Mouse (Mus musculus): ENCODE measurements around the gene Dynlt1f. TPM values are rescaled to one million over a fixed set of nuclear protein-coding genes. Genes with fewer than 3 reads are reported as not detected.
"Not testable (repeated sequence)": the region's sequence is repeated elsewhere in the genome, so short reads cannot be mapped to it uniquely, and the experiment has no call there.

Dynlt1f gene
- polyA plus RNA-seq, 1 experiment from 2014 or later, result 317 TPM

GRCm38 (mm10) chr17:6662840-6663239 is 7.1 kb upstream of the Dynlt1f start:
- DNase-seq (ENCODE audit: low spot score), result peak; percentile 20

DNA sequence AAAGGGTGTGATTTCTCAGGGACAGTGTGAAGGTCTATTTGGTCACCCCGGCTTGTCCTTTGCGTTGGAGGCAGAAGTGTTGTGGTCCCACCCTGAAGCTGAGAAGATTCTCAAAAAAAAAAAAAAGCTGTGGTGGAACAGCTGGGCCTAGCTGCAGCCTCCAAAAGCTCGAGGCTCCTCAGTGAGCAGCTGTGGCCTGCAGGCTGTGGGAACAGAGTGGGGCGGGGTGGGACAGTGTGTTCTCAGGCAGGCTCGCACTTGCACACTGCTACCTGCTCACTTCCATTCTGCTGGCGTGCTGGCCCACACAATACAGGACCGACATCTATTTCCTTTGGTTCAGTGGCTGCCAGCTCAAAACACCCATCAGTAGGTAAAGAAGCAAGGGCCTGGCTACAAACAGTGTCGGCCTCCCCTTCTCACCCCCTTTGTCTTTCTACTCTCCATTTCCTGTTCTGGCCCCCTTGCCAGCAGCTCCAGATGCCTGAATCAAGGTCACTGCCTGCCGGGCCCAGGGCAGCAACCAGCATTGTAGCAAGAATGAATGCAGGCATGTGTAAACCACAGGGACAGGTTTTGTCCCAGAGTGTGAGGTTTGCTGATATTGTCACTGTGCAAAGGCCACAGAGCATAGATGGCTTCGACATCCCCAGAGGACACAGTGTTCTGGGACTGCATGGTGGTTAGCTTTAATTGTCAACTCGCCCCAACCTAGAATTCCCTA is 5.6 kb upstream of the Dynlt1f start:
- peak; percentile 85 for DNase-seq (ENCODE audit: low spot score)

DNA sequence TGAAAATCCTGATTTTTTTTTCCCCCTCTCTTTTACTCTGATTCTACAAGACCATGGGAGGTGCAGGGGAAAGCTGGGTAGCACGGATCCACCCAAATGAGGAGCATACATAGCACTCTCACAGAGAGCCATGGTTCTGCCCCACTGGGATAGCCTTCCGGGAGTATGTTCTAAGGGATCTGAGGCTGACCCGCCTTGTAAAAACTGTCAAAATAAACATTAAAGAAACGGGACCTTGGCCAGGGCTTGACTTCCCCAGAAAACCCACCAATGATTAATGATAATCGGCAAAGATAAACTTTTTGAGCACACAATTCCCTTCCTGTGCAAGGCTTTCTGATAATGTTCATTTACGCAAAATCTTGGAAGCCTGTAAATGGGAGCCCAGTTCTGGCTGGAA is 4.9 kb upstream of the Dynlt1f start:
- not testable (repeated sequence) for DNase-seq (ENCODE audit: low spot score)

- not testable (repeated sequence) for DNase-seq (ENCODE audit: low spot score)
These were observed 3.1 kb upstream of the Dynlt1f start, which contains the start of gene Sytl3 for GRCm38 (mm10) chr17:6658801-6659200. Gene Sytl3, plus strand, starts transcription at chr17:6659093.

DNA sequence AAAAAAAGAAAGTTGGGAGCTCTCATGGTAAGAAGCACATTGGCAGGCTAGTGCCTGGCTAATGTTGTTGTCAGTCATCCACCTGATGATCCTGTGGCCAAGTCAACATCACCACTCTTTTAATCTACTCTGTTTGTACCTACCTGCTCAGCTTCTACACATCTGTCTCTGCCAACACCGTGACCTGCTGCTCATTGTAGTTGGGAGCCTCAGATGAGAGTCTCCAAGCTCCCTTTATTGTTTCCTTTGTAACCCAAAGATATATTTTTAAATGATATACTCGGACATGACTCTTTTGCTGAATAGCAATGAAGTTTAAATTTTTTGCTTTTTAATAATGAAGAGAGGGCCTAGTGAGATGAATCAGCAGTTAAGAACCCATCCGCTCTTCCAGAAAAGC is 771 bp upstream of the Dynlt1f start:
- not testable (repeated sequence) for DNase-seq (ENCODE audit: low spot score)

DNA sequence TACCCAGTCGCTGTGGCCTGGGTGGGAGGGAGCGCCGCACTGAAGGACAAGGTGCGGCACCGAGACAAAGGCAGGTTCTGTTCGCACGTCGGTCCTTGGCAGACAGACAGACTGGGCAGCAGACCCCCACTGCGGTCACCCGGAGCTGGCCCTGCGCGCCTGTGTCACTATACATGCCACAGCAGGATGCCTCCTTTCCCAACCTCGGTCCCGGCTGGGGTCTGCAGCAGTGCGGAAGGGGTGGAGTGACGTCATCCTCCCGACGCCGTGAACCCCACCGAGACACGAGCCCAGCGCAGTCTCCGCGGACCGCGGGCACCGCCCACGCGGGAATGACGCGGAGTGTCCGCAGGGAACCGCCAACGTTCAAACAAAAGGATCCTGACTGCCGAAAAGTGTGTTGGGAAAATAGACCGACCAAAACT is 601 bp downstream of the Dynlt1f start:
- DNase-seq (ENCODE audit: low spot score), result peak; percentile 86

- DNase-seq (ENCODE audit: low spot score), result peak; percentile 59
These were observed 2.3 kb downstream of the Dynlt1f start for GRCm38 (mm10) chr17:6653341-6653946.

DNA sequence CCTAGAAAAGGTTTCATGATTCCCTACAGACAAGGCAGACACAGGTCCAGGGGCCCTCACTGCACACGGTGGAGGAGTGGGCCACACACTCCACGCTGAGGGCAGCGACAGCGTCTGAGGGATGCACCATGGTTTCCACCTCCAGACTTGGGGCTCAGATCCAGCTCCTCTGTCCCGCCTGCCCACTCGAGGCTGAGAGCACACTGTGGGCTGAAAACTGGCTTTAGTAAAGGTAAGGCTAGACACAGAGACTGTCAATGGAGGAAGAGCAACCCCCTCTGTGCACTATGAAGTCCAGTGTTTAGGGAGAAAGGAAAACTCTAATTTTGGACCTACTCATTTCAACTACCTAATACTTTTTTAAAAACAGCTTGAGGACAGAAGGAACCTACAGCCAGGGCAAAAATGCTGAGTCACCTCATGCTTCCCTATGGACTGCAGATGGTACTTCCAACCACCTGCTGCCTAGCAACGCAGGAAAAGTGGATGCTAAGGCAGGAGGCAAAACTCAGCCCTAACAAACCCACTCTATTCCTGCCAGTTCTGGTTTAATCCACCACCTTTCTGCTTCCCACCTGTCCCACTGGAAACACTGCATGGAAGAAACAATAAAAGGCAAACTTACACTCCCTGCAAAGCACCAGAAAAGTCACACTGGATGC is 4.7 kb downstream of the Dynlt1f start:
- not testable (repeated sequence) for DNase-seq (ENCODE audit: low spot score)

DNA sequence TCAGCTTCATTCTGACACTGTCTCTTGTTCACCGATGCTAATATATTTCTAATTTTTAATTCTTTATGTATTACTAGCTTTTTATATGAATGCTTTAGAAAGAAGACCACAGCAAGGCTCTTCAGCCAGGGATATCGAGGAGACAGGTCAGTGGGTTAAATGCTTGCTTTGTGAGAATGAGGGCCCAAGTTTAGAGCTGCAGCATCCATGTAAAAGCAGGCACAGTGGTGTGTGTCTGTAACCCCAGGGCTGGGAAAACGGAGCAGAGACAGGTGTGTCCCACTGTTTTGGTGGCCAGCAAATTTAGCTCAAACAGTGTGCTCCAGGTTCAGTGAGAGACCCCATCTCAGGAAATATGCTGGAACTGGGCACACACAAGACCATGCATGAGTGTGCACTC is 8.2 kb downstream of the Dynlt1f start:
- not testable (repeated sequence) for DNase-seq (ENCODE audit: low spot score)

- not testable (repeated sequence) for DNase-seq (ENCODE audit: low spot score)
These were observed 8.9 kb downstream of the Dynlt1f start for GRCm38 (mm10) chr17:6646841-6647240.

DNA sequence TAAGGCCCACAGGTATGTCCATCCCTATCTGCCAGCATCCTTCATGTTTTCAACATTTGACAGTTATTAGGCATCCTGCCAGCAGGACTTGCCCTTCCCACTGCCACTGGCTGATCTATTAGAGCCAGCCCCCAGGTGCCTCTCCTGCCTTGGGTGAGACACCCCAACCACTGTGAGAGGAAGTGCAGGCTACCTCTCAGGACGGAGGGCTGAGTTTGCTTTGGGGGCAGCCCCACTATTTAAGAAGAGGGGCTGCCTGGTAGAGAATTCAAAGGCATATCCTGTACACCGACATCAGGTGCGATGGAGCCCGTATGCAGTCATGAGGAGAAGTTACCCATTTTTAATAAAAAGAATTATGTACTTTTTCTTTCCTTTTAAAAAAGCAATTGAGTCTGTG is 10.0 kb downstream of the Dynlt1f start:
- not testable (repeated sequence) for DNase-seq (ENCODE audit: low spot score)

- DNase-seq (ENCODE audit: low spot score), result not testable (repeated sequence)
These were observed 11.0 kb downstream of the Dynlt1f start for GRCm38 (mm10) chr17:6644673-6645072.

- DNase-seq (ENCODE audit: low spot score), result not testable (repeated sequence)
These were observed 11.5 kb downstream of the Dynlt1f start for GRCm38 (mm10) chr17:6644210-6644609.

- DNase-seq (ENCODE audit: low spot score), result not testable (repeated sequence)
These were observed 14.8 kb downstream of the Dynlt1f start for GRCm38 (mm10) chr17:6640771-6641429.

GRCm38 (mm10) chr17:6640044-6640637 is 15.6 kb downstream of the Dynlt1f start:
- not testable (repeated sequence) for DNase-seq (ENCODE audit: low spot score)

- not testable (repeated sequence) for DNase-seq (ENCODE audit: low spot score)
These were observed 16.2 kb downstream of the Dynlt1f start for GRCm38 (mm10) chr17:6639486-6639885.

DNA sequence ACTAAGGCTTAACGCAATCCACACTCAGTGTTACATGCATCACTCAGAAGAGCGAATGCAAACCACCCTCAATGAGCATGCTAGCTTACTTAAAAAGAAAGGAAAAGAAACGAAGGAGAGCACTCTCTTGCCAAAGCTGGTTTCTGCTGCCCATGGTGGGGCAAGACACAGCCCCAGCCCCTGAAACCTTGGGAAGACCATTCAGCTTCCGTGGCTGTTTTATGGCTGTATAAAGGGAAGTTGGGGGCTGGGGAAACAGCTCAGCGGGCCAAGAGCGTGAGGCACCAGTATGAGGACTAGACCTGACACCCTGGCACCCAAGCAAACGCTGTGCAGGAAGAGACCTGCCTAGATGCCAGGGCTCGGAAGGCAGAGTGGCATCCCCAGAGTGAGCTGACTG is 17.3 kb downstream of the Dynlt1f start:
- DNase-seq (ENCODE audit: low spot score), result not testable (repeated sequence)

DNA sequence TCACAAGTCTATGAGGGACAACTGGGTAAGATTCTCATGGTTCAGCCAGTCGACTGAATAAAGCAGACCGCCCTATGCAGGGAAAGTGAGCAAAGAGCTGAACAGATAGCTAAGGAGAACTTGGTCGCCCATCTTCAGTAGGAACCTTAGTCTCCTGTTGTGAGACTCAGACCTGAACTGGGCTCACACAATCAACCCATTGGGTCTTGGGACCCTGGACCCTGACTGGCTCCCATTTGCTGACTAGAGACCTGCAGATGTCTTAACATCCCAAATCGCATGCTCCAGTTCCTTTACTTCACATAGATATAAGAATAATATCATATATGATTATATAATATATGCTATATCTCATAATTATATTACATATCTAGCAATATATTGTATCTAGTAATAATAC is 18.3 kb downstream of the Dynlt1f start:
- not testable (repeated sequence) for DNase-seq (ENCODE audit: low spot score)

DNA sequence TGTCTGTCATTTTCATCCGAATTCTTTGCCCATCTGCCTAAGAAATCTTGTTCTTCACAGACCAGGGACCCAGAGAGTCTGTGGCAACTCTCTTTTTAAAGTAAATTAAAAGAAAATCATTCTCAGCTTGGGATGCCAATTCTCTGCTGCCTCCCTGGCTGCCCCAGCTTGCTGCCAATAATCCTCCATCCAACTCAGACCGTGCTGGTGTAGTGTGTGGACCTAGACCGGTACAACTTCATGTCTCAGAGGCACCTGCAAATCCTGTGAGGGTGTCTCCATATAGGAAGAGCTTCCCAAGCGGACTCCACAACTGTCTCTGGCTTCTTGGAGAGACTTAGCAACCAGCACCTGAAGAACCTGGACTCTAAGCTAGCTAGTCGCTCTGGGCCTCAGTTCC is 18.8 kb downstream of the Dynlt1f start:
- no peak for DNase-seq (ENCODE audit: low spot score)

DNA sequence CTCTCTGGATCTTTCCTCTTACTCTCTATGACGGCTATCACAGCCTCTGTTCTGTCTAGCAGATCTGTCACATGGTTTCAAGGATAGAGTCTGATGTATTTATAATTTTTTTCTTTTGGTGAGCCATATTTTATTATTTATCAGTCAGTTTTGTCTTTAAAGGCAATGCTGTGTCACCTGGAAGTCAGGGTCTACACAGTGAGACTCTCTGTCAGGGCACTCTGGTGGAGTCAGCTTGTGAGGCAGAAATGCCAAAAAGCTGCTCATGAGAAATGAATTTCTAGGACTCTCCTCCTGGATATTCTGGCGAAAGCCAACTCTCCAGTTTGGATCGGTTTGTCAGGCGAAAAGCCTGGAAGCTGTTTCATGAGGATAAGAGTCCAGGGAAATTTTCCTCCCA is 19.9 kb downstream of the Dynlt1f start:
- not testable (repeated sequence) for DNase-seq (ENCODE audit: low spot score)

DNA sequence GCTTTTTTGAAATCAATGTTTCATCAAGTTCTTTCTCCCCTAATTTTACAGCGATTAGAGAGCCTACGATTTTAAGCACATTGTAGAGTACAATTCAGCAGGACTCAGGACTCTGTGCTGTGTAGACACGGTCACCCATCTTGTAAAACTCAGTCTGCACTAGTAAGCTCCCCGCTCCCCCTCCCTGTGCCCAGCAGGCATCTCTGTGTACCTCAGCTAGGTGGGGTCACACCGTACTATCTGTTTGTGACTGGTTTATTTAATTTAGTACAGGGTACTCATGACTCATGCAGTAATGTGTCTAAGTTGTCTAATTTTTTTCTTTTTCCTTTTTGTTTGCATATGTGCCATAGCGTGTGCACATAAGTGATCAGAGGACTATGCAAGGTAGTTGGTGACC is 22.9 kb downstream of the Dynlt1f start:
- DNase-seq (ENCODE audit: low spot score), result not testable (repeated sequence)
